Mouse (Mus musculus): ENCODE results near the gene Tha1.

- TF ChIP-seq CTCF (IDR thresholded peaks at IDR 0.05; ENCODE audit: extremely low read depth, insufficient read depth, low read length) (no peak), POLR2A (IDR thresholded peaks at IDR 0.05; ENCODE audit: extremely low read depth, insufficient read depth, low read length) (no peak)
Measured at GRCm38 (mm10) chr11:117919211-117919610, 45.9 kb upstream of the Tha1 start.
